Mouse (Mus musculus) retina, embryonic 14.5 days (tissue): ENCODE results near the gene Cltb.

ENCODE experiments used
- DNase-seq: peaks from one replicate; pipeline ENCODE4 v3.0.0-alpha.2; 2015; ENCODE audit warnings: low spot score

The Cltb gene

DNA sequence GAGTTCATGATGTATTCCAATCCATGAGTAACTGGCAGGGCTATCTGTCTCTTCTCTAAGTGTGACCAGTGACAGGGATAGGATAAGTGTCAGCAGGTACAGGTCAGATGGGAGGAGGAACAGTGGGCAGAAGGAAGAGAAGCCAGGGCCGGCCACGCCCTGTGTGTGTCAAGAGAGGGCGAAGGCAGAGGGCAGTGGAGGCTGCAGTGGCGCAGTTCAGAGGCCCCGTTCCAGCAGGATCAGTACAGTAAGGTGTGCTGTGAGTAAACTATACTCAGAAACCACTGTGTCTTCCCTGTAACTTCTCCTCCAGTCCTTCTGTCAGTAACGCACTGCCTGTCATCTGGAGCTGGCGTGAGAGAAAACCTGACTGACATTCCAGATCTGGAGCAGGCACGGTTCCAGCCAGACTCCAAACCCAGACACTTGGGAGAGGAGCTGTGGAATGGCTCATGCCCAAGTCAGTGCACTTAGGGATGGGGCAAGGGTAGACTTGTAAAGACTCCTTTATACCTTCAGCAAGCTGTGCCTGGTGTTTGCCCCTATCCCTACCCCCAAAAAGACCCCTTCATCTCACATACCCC lies 14.9 kb downstream of the Cltb start:
- no peak for DNase-seq

DNA sequence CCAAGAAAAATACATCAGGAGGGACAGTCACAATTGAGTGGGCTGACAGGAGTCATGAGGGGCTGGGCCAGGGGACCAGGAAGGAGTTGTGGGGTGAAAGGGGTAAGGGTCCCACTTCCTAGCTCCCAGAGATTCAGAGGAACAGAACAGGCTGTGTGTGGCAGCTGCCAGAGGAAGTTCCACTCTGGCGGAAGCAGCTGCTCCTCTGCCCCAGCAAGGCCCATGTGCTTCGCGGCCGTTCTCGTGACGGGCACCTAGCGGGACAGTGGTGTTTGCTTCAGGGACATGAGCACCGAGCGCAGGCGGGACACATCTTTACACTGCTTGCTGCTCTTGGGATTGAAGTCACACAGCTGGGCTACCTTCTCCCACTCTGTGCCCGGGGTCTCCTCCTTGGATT lies 17.5 kb downstream of the Cltb start:
- DNase-seq = no peak

DNA sequence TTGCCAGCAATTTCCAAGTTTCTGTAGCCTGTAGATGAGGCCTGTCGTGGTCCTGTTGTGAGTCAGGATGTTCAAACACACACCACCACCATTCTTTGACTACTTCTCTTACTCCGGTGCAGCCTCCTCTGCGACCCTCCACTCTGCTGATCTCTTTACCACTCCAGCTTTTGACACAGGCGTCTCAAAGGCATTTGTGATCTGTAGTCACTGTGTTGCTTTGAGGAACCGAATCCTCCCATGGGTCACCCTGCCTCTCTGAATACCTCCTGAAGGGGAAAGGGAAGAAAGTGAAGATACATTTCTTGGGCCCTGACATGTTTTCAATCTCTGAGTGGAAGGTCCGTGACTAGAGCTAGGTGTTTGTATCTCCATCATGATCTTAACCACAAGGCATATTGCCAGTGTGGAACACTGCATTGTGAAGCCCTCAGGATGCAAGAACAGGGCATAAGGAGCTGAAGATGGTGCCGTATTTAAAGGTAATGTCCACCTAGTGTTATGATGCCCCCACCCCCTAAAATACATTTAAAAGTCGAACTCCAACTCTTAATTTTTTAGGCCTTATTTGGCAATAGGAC lies 19.3 kb downstream of the Cltb start:
- no peak for DNase-seq

DNA sequence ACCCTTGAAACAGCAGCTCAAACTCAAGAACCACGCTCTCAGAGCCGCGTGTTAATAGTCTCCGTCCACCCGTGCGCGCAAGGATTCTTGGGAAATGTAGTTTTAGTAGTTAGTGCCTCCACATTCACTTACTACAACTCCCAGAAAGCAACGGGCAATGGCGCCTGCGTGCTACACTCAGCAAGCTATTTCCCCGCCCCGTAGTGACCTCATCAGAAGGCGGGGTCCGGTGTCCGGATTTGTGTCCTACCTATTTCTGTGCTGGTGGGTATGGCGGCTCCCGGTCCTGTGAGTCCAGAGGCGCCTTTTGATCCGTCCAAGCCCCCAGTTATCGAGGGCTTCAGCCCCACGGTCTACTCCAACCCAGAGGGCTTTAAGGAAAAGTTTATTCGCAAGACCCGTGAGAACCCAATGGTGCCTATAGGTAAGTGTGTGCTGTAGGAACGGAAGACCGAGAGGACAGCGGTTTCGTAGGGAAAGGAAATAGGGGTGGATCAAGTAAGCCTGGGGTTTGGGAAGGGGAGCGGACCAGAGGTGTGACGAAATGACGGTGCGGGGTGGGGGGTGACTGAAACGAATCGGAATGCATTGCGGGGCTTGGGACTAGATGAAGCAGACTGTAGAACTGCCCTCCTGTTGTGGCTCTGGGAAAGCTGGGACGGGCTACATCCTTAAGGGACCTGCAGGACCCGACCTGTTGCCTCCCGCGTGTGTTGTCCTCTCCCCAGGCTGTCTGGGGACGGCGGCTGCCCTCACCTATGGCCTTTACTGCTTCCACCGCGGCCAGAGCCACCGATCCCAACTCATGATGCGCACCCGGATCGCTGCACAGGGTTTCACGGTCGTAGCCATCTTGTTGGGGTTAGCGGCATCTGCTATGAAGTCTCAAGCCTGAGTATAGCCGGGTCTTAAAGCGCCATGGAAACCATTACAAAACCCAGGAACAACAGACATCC lies 20.9 kb downstream of the Cltb start, which contains the start of the genes Nop16 and Higd2a:
Nop16 (minus strand) TSS at position 95 of the 956 bp plus-strand sequence.
Higd2a (plus strand) TSS at position 212 of the 956 bp plus-strand sequence.
- DNase-seq = peak; percentile 99

DNA sequence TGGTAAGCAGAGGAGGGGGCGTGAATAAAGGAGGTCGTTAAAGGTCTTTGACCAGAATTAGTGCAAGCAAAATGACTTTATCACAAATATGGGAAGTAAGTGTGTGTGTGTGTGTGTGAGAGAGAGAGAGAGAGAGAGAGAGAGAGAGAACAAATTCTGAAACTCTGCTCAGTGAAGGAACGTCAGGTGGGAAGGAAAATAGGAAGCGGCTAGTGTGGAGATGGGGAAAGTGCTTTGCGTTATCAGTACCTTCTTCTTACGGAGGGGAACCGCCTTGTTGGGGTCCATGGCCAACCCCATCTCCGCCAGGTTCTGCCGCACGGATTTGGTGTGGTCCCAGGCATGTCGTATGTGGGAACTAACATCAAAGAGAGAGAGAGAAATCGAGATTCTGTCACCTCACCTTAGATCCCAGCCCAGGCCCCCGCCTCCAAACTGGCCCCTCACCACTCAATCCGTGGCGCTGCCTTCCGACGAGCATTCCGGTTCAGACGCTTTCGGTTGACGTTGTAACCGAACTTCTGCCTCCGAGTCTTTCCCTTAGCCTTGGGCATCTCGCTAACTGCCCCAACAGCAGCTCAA lies 21.6 kb downstream of the Cltb start:
- no peak for DNase-seq

DNA sequence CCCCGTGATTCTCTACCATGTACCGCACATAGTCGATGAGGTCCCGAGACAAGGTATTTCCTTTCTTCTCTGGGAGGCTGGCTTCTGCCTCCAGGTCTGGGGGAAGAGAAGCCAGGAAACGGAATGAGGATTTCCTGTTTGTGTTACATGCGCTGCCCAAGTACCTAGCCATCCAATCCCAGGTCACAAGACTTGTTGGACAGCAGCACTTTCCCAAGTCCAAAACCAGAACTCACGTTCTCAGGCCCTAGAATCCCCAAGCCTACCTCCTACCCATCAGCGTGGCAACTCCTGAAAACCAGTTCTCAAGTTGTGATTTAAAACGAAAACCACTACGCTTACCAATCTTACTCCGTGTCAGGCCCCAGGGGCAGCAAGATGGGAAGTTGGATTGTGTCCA lies 25.3 kb downstream of the Cltb start:
- no peak for DNase-seq

DNA sequence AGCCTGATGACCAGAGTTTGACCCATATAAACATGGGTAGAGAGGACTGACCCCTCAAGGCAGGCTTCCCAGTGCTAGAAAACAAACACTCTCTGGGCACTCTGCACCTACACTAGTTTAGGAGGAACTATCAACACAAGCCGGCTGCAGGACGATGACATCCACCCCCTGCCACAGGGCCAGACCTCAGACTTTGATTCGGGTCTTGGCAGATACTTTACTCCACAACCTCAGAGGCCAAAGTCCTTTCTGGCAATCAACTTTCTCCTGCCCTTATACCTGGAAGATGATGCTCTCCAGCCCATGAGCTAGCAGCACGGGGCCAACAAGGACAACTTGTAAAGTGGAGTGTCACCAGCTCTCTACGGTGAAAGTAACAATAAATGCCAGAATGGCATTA lies 28.3 kb downstream of the Cltb start:
- DNase-seq = no peak

DNA sequence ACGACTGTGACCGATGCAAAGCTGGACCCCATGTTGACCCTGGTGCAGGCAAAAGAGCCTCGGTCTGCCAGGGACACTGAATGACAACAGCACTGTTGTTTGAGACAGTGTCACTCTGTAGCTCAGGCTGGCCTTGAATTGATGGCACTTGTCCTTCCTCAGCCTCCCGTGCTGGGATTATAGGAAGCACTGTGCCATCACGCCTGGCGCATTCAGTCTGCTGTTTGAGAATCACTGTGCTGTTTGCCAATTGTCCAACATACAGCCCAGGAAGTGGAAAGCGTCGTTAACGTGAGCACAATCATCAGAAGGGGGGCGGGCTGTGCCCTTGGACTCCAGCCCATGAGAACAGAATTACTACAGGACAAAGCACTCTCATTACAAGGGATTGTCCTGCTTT lies 29.0 kb downstream of the Cltb start:
- DNase-seq = no peak

DNA sequence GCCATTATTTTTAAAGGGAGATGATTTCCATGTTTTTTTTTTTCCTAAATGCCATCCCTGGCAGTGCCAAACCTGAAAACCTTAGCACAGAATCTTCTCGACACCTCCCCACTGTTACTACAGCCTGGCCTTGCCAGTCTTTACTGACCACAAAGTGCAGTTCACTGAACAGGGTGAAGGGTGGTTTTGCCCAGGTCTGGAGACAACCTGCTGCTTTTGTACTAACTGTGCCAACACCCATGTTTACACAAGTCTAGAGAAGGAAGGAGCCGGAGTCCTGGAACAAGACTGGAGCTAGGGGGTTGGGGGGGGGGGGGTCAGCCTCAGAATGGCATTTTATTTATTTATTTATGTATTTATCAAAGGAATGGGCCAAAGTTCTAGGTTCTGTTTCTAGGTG lies 29.8 kb downstream of the Cltb start:
- no peak for DNase-seq

DNA sequence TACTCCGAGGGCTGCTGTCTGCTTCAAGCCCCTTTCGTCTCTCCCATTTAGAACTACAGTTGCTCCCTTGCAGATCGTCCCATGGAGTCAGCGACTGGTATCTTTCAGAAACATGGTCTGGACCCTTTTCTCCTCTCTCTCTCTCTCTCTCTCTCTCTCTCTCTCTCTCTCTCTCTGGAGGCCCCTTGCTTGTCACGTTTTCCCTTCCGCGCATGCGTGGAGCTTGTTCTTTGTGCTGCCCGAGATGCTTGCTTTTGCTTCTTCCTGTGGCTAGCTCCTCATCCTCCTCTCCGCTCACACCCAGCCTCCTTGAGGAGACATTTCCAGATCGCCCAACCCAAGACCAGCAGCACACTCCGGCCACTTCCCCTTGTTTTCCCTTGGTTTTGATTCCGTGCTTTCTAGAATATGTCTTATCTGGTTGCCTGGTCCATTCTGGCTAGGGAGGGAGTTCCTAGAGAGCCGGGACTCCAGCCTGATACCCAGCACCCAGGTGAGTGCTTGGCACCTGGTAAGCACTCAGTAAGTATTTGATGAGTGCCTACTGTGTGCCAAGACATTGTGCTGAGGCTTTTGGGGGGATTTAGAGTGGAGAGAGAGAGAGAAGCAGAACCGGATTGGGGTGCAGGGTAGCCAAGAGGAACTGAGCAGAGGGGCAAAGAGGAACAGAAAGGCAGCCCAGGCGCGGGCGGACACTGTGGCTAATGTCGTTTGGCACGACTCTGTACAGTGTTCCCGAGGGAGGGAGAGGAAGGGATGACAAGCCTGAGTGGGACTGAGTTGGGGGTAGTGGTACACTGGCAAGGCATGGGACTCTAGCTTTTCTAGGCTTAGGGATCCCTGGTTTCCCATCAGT lies 33.3 kb downstream of the Cltb start:
- DNase-seq = no peak

DNA sequence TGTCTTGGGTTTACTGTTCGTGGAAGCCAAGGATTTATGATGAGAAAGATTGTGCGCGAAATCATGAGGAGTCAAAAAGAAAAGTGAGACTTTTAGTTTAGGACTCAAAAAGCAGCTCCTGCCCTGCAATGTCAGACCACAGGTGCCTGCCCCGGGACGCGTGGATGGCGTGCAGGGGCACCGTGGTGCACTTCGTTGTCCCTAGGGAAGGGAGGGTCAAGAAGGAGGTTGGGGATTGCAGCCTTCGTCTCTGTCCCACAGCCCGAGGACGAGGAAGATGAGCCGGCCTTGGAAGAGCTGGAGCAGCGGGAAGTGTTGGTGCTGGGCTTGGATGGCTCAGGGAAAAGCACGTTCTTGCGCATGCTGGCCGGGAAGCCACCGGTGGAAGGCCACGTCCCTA lies 35.7 kb downstream of the Cltb start:
- DNase-seq = no peak

DNA sequence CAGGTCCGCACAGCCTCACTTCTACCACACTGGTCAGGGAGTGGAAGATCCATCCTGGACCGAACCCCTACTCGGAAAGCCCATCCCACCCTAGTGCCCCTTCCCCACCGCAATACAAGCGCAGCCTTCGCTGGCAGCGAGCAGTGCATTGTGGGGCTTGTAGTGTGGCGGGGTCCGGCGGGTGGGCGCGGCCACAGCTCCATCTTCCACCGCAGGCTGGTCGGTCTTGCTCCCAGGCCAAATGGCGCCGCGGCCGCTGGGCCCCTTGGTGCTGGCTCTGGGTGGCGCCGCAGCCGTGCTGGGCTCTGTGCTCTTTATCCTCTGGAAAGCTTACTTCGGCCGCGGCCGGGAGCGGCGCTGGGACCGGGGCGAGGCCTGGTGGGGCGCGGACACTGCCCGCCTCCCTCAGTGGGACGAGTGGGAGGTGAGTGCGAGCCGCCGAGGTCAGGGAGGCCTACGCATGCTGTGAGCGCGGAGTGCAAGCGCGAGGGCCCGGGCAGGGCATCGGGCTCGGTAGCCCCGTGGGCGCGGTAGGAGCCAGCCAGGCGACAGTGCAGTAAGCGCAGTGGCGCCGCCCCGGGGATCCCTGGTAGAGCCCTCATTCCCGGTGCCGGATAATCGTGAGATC lies 36.2 kb downstream of the Cltb start, which contains the start of gene Arl10:
Arl10 (plus strand) TSS at position 162 of the 628 bp plus-strand sequence.
- peak; percentile 84 for DNase-seq

DNA sequence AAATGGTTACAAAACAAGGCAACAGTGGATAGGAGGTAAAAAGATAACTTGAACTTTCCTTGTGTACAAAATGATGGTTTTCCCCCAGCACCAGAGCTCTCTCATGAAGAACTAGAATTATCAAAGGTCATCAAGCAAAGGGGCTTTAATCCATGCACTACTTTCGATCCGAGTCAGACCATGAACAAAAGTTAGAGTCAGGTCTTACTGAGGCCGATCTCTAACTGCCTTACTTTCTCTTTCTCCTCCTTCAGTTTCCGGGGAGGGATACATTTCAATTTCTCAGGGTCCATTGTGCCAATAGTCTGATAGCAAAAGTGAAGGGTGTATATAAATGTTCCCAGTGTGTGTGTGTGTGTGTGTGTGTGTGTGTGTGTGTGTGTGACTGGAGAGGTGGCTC lies 38.5 kb downstream of the Cltb start:
- DNase-seq = no peak

DNA sequence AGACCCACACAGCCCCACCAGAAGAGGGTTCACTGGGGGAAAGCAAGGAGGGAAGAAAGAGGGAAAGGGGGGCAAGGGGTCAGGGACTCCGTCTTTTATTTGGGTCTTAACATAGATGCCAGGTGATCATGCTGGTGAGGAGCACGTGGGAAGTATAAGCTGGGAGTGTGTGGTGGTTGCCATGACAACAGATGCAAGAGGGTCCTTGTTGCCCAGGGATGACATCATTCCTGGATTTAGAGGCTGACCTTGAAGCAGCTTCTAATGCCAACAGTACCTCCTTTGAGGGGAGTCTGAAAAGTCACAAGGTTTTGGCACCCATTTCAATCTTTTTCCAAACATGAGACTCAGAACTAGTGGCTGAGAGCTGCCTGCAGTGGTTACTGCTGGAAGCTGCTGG lies 39.5 kb downstream of the Cltb start:
- DNase-seq = no peak

DNA sequence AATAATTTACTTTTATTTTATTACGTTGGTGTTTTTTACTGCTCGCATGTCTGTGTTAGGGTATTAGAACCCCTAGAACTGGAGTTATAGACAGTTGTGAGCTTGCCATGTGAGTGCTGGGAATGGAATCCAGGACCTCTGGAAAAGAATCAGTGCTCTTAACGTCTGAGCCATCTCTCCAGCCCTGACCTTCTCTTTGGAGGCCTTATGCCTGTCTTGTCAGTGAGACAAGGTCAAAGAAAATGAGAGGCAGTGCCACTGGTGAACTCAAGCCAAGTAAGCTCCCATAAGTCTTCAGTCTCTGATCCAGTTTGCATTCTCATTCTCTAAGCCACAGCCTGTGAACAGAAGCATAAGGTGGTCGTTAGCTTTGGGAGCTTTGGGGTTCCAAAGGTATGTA lies 40.4 kb downstream of the Cltb start:
- no peak for DNase-seq

DNA sequence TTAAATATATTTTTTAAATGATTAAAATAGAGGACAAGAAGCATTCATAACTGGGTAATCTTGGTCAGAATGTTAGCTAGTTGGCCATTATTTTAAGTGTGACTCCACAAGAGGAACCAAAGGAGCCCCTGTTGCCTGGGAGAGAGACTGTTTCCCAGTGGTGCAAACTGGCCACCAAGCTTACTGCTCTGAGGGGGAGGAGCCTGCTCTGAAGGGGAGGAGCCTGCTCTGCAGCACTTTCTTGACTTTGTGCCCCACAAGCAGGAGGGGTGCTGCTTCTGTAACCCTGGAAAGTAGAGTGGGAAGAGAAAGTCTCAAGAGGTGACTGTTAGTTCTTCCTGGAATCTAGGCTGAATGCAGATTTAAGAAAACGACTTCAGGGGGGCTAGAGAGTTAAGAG lies 41.9 kb downstream of the Cltb start:
- no peak for DNase-seq

DNA sequence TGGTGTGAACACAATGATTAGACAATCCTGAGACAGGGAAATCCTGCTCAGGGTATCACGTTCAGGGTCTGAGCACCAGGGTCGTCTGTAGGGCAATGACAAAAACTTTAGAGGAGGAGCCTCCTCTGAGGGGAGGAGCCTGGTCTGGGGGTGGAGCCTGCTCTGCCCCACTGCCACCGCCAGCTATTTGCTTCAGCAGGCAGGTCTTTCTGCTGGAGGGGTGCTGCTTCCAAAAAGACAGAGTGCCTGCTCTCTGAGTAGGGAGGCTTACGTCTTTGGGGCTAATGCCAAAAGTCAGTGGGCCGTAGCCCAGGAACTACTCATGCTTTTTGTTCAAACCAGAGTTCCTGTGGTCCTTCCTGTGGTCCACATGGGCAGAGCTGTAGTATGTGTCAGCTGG lies 42.8 kb downstream of the Cltb start:
- no peak for DNase-seq

DNA sequence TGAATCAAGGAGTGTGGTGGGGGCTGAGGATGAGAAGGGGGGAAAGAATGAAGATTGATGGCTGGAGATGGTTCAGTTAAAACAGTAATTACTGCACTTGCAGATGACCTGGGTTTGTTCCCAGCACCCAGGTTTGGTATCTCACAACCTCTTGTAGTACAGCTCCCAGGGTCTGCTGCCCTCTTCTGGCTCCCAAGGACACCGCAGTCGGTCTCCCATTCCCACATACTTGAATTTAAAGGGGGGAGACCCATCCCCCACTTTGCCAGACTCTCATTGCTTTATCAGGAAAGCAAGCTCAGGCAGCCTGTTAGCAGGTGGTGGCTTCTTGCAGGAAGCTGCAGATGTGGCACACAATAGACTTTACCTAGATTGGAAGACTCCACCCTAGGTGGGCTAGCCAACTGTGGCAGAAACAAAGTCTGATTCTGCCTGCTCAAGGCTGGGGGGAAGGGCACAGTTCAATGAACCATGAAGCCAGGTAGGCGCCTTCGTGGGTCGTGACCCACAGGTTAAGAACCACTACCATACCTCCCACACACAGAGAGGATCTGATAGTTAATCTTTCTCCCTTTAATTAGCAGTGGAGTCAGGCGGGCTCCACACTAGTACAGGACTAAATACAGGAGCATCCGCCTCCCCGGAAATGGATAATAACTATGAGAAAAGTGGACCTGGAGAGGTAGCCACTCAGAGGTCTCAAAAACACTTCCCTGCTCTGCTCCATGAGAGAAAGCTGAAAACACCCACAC lies 45.4 kb downstream of the Cltb start:
- peak; percentile 71 for DNase-seq

DNA sequence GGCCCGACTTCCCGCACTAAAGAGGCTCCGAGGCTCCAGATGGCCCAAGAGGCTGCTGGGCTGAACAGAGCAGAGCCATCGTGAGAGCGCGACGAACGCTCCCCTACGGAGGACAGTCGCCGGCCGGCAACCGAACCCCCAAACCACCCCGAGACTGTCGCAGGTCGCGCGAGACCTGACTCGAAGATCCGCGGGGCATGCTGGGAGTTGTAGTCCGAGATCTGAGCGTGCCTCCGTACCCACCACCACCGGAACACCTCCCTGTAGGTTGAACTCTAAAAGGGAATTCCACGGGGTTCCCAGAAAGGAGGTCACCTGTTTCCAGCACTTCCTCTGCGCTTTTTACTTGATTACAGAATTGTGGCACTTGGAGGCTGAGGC lies 46.0 kb downstream of the Cltb start, which contains the start of gene 4833439L19Rik:
4833439L19Rik (minus strand) TSS at position 235 of the 381 bp plus-strand sequence.
- peak; percentile 97 for DNase-seq
